Comparison of ENCODE assay signal across 13 mouse cellular contexts in genomic region chr1:133801743-133802142, GRCm38 (mm10). TPM values are rescaled to one million over a fixed set of nuclear protein-coding genes. Genes with fewer than 3 reads are reported as not detected.
DNase-seq lines count a peak whose midpoint lies in the region; ATAC-seq and TF ChIP-seq lines count a peak whose summit lies in the region.
"Had no signal": no experiment of that assay in that cellular context is flagged by ENCODE, and none has a peak within 500 bp of the region (broad histone marks: within the 10 kb centered on the region; RNA-seq: fewer than 3 reads in every experiment).

No protein-coding gene starts in this region.

- no peak overlapping the region for H3K4me2 ChIP-seq in heart, embryonic 16.5 days (ENCODE audit: low read depth, low read length)
- H3K4me2 ChIP-seq in midbrain, postnatal 0 days (ENCODE audit: low read depth, low read length, poor library complexity, severe bottlenecking), result peak overlapping the region; percentile 98; the same call in 1 of the 2 replicates
- H3K4me2 ChIP-seq in liver, embryonic 15.5 days, result peak overlapping the region; percentile 82

- ATAC-seq in heart, embryonic 16.5 days (replicated peaks; ENCODE audit: extremely low read depth, insufficient read depth, low FRiP score), result no peak
- ATAC-seq in midbrain, postnatal 0 days (ENCODE audit: low FRiP score), result no peak
- ATAC-seq in liver, embryonic 15.5 days (ENCODE audit: insufficient read depth), result no peak

- H3K36me3 ChIP-seq in heart, embryonic 16.5 days (ENCODE audit: control insufficient read depth, insufficient read depth), result no peaks in the 10 kb centered on the region
- H3K36me3 ChIP-seq in midbrain, postnatal 0 days (ENCODE audit: insufficient read depth, low read length), result no peaks in the 10 kb centered on the region
- no peaks in the 10 kb centered on the region for H3K36me3 ChIP-seq in midbrain, embryonic 10.5 days
- H3K36me3 ChIP-seq in liver, embryonic 15.5 days (replicated peaks), result peaks cover 6% of the 10 kb centered on the region
- H3K36me3 ChIP-seq: neural tube, embryonic 13.5 days; stomach, embryonic 15.5 days had no signal

- H3K9me3 ChIP-seq in heart, embryonic 16.5 days (replicated peaks; ENCODE audit: control insufficient read depth, low read length), result no peaks in the 10 kb centered on the region
- H3K9me3 ChIP-seq in midbrain, postnatal 0 days (ENCODE audit: low read length), result no peaks in the 10 kb centered on the region
- no peaks in the 10 kb centered on the region for H3K9me3 ChIP-seq in midbrain, embryonic 10.5 days (replicated peaks)
- H3K9me3 ChIP-seq in liver, embryonic 15.5 days (replicated peaks), result no peaks in the 10 kb centered on the region
- H3K9me3 ChIP-seq: neural tube, embryonic 13.5 days; stomach, embryonic 15.5 days had no signal

- 66% methylated on average over 5 of the region's 5 CpGs for WGBS in heart, embryonic 16.5 days
- WGBS in midbrain, postnatal 0 days, result 79% methylated on average over 5 of the region's 5 CpGs
- 80% methylated on average over 5 of the region's 5 CpGs for WGBS in midbrain, embryonic 10.5 days
- 46% methylated on average over 5 of the region's 5 CpGs for WGBS in liver, embryonic 15.5 days (ENCODE audit: insufficient replicate concordance)

- H3K4me3 ChIP-seq in heart, embryonic 16.5 days (ENCODE audit: low read length), result no peak overlapping the region
- no peak overlapping the region for H3K4me3 ChIP-seq in midbrain, postnatal 0 days (ENCODE audit: low read depth, low read length)
- no peak overlapping the region for H3K4me3 ChIP-seq in midbrain, embryonic 10.5 days
- H3K4me3 ChIP-seq in liver, embryonic 15.5 days (replicated peaks), result peak overlapping the region; percentile 91; the same call in 1 of the 2 replicates

- H3K9ac ChIP-seq in heart, embryonic 16.5 days (ENCODE audit: low read length), result no peak overlapping the region; the same call in 1 of the 2 replicates
- no peak overlapping the region for H3K9ac ChIP-seq in midbrain, postnatal 0 days (replicated peaks; ENCODE audit: low read length, poor library complexity, severe bottlenecking)
- peak overlapping the region; percentile 61; the same call in 1 of the 2 replicates for H3K9ac ChIP-seq in liver, embryonic 15.5 days

- peak overlapping the region; percentile 78; the same call in 1 of the 2 replicates for H3K27ac ChIP-seq in heart, embryonic 16.5 days (ENCODE audit: low read length)
- no peak overlapping the region for H3K27ac ChIP-seq in midbrain, postnatal 0 days (ENCODE audit: low read depth, low read length)
- H3K27ac ChIP-seq in midbrain, embryonic 10.5 days (replicated peaks), result no peak overlapping the region
- H3K27ac ChIP-seq in liver, embryonic 15.5 days (replicated peaks), result peak overlapping the region; percentile 95
- H3K27ac ChIP-seq: neural tube, embryonic 13.5 days had no signal

- no peak for DNase-seq in heart, adult 9 months (ENCODE audit: low spot score in 2 of 2)
- no peak for DNase-seq in midbrain, postnatal 0 days (ENCODE audit: low spot score)
- no peak for DNase-seq in midbrain, embryonic 10.5 days (ENCODE audit: low spot score)
- DNase-seq in fat pad, adult 2 months (ENCODE audit: extremely low read depth, low read depth, low spot score), result peak; percentile 91
- no peak for DNase-seq in layer of hippocampus, adult 11-12 months (ENCODE audit: low spot score)
- DNase-seq: adrenal gland, adult 2 months; embryo, embryonic 11 days; lung, postnatal 4 days; right cerebral cortex, postnatal 25 days had no signal

- H3K4me1 ChIP-seq in heart, embryonic 16.5 days (ENCODE audit: control insufficient read depth, insufficient read depth, low read length), result peaks cover 27% of the 10 kb centered on the region
- peaks cover 11% of the 10 kb centered on the region; the same call in 1 of the 2 replicates for H3K4me1 ChIP-seq in midbrain, postnatal 0 days (ENCODE audit: insufficient read depth, low read length)
- H3K4me1 ChIP-seq in midbrain, embryonic 10.5 days, result peaks cover 45% of the 10 kb centered on the region
- H3K4me1 ChIP-seq in liver, embryonic 15.5 days (replicated peaks), result peaks cover 66% of the 10 kb centered on the region

- TF ChIP-seq CTCF in midbrain, postnatal 0 days (IDR thresholded peaks at IDR 0.05), result no peak

- H3K27me3 ChIP-seq in heart, embryonic 16.5 days (ENCODE audit: control insufficient read depth, insufficient read depth, low read length), result no peaks in the 10 kb centered on the region
- H3K27me3 ChIP-seq in midbrain, postnatal 0 days (ENCODE audit: insufficient read depth, low read length), result 0 out of 2 replicates have a peak, but pooled peaks cover 3% of the 10 kb centered on the region
- H3K27me3 ChIP-seq in midbrain, embryonic 10.5 days (ENCODE audit: low read depth, poor library complexity, severe bottlenecking), result peaks cover 51% of the 10 kb centered on the region
- H3K27me3 ChIP-seq in liver, embryonic 15.5 days, result no peaks in the 10 kb centered on the region
- H3K27me3 ChIP-seq: stomach, embryonic 15.5 days had no signal

RNA-seq across cellular contexts. Expression of gene Atp2b4, which starts 0.9 kb away (rescaled TPM):
- polyA plus RNA-seq in heart, embryonic 16.5 days (2015; fragmentation: Nextera tagmentation; extraction: Ambion mirVana), result 10.3 and 11.0 TPM in 2 replicates
- total RNA-seq in midbrain, postnatal 0 days (2014; rRNA removed), result 48.3 and 62.3 TPM in 2 replicates
- 11.3 and 12.1 TPM in 2 replicates for polyA plus RNA-seq in midbrain, postnatal 0 days (2015; fragmentation: Nextera tagmentation; extraction: Ambion mirVana)
- 3.0 and 5.7 TPM in 2 replicates for polyA plus RNA-seq in midbrain, embryonic 10.5 days (2016; fragmentation: Nextera tagmentation; extraction: Ambion mirVana)
- 37.6 and 40.1 TPM in 2 replicates for polyA plus RNA-seq in liver, embryonic 15.5 days (2015; fragmentation: Nextera tagmentation; extraction: Ambion mirVana)

Comparison
In these comparisons a context has a peak if more than half of its experiments do, and no peak if none do; other contexts are left out.
1. H3K27ac ChIP-seq: peak in heart, embryonic 16.5 days (single experiment) and liver, embryonic 15.5 days (single experiment); none in midbrain, postnatal 0 days (single experiment) and midbrain, embryonic 10.5 days (single experiment).